Mouse (Mus musculus) kidney, postnatal 0 days (tissue): ENCODE measurements around the gene Rbm31y. TPM values are rescaled to one million over a fixed set of nuclear protein-coding genes. Genes with fewer than 3 reads are reported as not detected.
"Not testable (repeated sequence)": the region's sequence is repeated elsewhere in the genome, so short reads cannot be mapped to it uniquely, and the experiment has no call there.

Source experiments
- ATAC-seq: fragments of 200-750 bp; cut with Nextera tagmentation; replicated peaks from 2 replicates; pipeline ENCODE4 v1.8.0; 2017; ENCODE audit warnings: low read depth, moderate number of reproducible peaks, moderate TSS enrichment, moderate library complexity; ENCODE audit not compliant: low FRiP score
- DNase-seq: peaks from one replicate; pipeline ENCODE4 v3.0.0-alpha.2; 2016; ENCODE audit warnings: low spot score
- H3K27ac ChIP-seq: fragments of 300-500 bp; sonication (generic); 2 replicates; pipeline ENCODE4 v1.5.1; 2014; ENCODE audit warnings: mild to moderate bottlenecking
- H3K27me3 ChIP-seq: fragments of 300-500 bp; sonication (generic); 2 replicates; pipeline ENCODE4 v1.6.1; 2014; ENCODE audit warnings: low read length, mixed read lengths; ENCODE audit not compliant: insufficient read depth
- H3K36me3 ChIP-seq: fragments of 300-500 bp; sonication (generic); 2 replicates; pipeline ENCODE4 v1.6.1; 2014; ENCODE audit warnings: low read length, mixed read lengths; ENCODE audit not compliant: insufficient read depth
- H3K4me1 ChIP-seq: fragments of 300-500 bp; sonication (generic); replicated peaks from 2 replicates; pipeline ENCODE4 v1.6.1; 2014; ENCODE audit warnings: antibody characterized with exemption, low read length, mixed read lengths; ENCODE audit not compliant: insufficient read depth
- H3K4me2 ChIP-seq: fragments of 300-500 bp; sonication (generic); 2 replicates; pipeline ENCODE4 v1.6.1; 2014; ENCODE audit warnings: mild to moderate bottlenecking, low read length, moderate library complexity, mixed read lengths
- H3K4me3 ChIP-seq: fragments of 300-500 bp; sonication (generic); replicated peaks from 2 replicates; pipeline ENCODE4 v1.5.1; 2014; ENCODE audit warnings: low read depth, low read length
- H3K9ac ChIP-seq: fragments of 300-500 bp; sonication (generic); 2 replicates; pipeline ENCODE4 v1.6.1; 2014; ENCODE audit warnings: low read depth, low read length
- H3K9me3 ChIP-seq: fragments of 300-500 bp; sonication (generic); replicated peaks from 2 replicates; pipeline ENCODE4 v1.6.1; 2016; ENCODE audit warnings: low read length, inconsistent platforms, mixed read lengths
- WGBS: fragments of 180-500 bp; shearing (Covaris S2); extraction: QIAGEN DNeasy Blood & Tissue Kit; methylation state at CpG from one replicate; pipeline ENCODE4 v1.1.7; 2014; 5-methylcytosine and 5-hydroxymethylcytosine counted together
- polyA plus RNA-seq: library from polyadenylated mRNA; unstranded; fragments of >200 nt; fragmentation: Nextera tagmentation; extraction: Ambion mirVana; gene quantifications from 2 replicates; pipeline ENCODE4 v1.2.1, GENCODE M21; 2015

Gene Rbm31y
- not detected in 2 replicates for polyA plus RNA-seq

- H3K4me3 ChIP-seq, H3K4me2 ChIP-seq, DNase-seq, H3K4me1 ChIP-seq, H3K27me3 ChIP-seq, H3K27ac ChIP-seq, H3K36me3 ChIP-seq, H3K9me3 ChIP-seq, ATAC-seq, H3K9ac ChIP-seq: not testable (repeated sequence)
- WGBS: no CpG with 5 or more reads among the region's 11 CpGs
Measured at GRCm38 (mm10) chrY:17400461-17400860, at the start of gene Rbm31y. TSS of gene Rbm31y (plus strand) at chrY:17400761.
